Mouse (Mus musculus) hindbrain, embryonic 12.5 days (tissue): ENCODE measurements around the gene Vapa. TPM values are rescaled to one million over a fixed set of nuclear protein-coding genes. Genes with fewer than 3 reads are reported as not detected.
"Not testable (repeated sequence)": the region's sequence is repeated elsewhere in the genome, so short reads cannot be mapped to it uniquely, and the experiment has no call there.

Experiments
- ATAC-seq: fragments of 200-750 bp; cut with Nextera tagmentation; 2 replicates; pipeline ENCODE4 v1.8.0; 2017; ENCODE audit warnings: moderate TSS enrichment; ENCODE audit not compliant: low FRiP score
- H3K27ac ChIP-seq: fragments of 300-500 bp; sonication (generic); 2 replicates; pipeline ENCODE4 v1.5.1; 2016; ENCODE audit warnings: mild to moderate bottlenecking
- H3K27me3 ChIP-seq: fragments of 300-500 bp; sonication (generic); 2 replicates; pipeline ENCODE4 v1.6.1; 2016; ENCODE audit warnings: mild to moderate bottlenecking
- H3K36me3 ChIP-seq: fragments of 300-500 bp; sonication (generic); 2 replicates; pipeline ENCODE4 v1.6.1; 2016; ENCODE audit warnings: mild to moderate bottlenecking
- H3K4me1 ChIP-seq: fragments of 300-500 bp; sonication (generic); 2 replicates; pipeline ENCODE4 v1.6.1; 2016
- H3K4me2 ChIP-seq: fragments of 300-500 bp; sonication (generic); replicated peaks from 2 replicates; pipeline ENCODE4 v1.6.1; 2016; ENCODE audit warnings: mild to moderate bottlenecking
- H3K4me3 ChIP-seq: fragments of 300-500 bp; sonication (generic); 2 replicates; pipeline ENCODE4 v1.5.1; 2016; ENCODE audit warnings: mild to moderate bottlenecking
- H3K9ac ChIP-seq: fragments of 300-500 bp; sonication (generic); 2 replicates; pipeline ENCODE4 v1.6.1; 2016; ENCODE audit warnings: mild to moderate bottlenecking, moderate library complexity
- H3K9me3 ChIP-seq: fragments of 300-500 bp; sonication (generic); replicated peaks from 2 replicates; pipeline ENCODE4 v1.6.1; 2016; ENCODE audit warnings: mild to moderate bottlenecking
- WGBS: fragments of 180-500 bp; shearing (Covaris S2); methylation state at CpG from one replicate; pipeline ENCODE4 v1.1.7; 2016; 5-methylcytosine and 5-hydroxymethylcytosine counted together
- polyA plus RNA-seq: library from polyadenylated mRNA; unstranded; fragments of >200 nt; fragmentation: Nextera tagmentation; extraction: Ambion mirVana; gene quantifications from 2 replicates; pipeline ENCODE4 v1.2.1, GENCODE M21; 2016

Vapa gene
- polyA plus RNA-seq, 1 experiment from 2014 or later: 264 TPM

DNA sequence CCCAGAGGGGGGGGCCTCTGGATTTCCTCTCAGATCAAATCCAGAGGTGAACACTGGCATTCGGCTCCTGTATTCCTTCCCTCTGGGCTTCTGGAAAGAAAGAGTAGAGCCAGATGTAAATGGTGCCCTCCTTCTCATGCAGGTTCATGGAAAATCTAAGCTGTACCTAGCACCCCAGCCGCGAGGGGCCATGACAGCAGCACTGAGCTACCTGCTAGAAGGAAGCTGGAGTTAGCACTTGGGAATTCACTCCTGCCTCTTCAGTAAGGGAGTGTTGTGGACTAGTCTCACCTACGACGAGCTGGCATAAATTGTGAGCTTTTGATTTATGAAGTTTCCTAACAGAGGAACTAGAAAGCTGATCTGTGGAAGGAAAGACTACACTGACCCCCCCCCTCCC is 30.2 kb upstream of the Vapa start:
- H3K9me3 ChIP-seq: no peaks in the 10 kb centered on the region
- H3K36me3 ChIP-seq: no peaks in the 10 kb centered on the region
- no peak overlapping the region for H3K4me3 ChIP-seq
- WGBS: 86% methylated on average over 5 of the region's 5 CpGs
- H3K4me1 ChIP-seq: peaks cover 16% of the 10 kb centered on the region
- H3K9ac ChIP-seq: no peak overlapping the region
- no peak for ATAC-seq
- no peaks in the 10 kb centered on the region for H3K27me3 ChIP-seq
- H3K4me2 ChIP-seq: no peak overlapping the region
- 0 out of 2 replicates have a peak overlapping the region, but pooled peaks have one; percentile 32 for H3K27ac ChIP-seq

- Histone ChIP-seq H3K4me2 (no peak overlapping the region), H3K4me1 (peaks cover 16% of the 10 kb centered on the region), H3K9ac (no peak overlapping the region), H3K36me3 (no peaks in the 10 kb centered on the region), H3K27ac (0 out of 2 replicates have a peak overlapping the region, but pooled peaks have one; percentile 32), H3K27me3 (no peaks in the 10 kb centered on the region), H3K4me3 (no peak overlapping the region), H3K9me3 (no peaks in the 10 kb centered on the region)
- WGBS: 60% methylated on average over 10 of the region's 10 CpGs
- ATAC-seq: no peak
Measured at GRCm38 (mm10) chr17:65643051-65643521, 29.7 kb upstream of the Vapa start.

GRCm38 (mm10) chr17:65642578-65642991 is 29.2 kb upstream of the Vapa start:
- H3K27ac ChIP-seq: no peak overlapping the region
- no peaks in the 10 kb centered on the region for H3K36me3 ChIP-seq
- no peak overlapping the region for H3K4me2 ChIP-seq
- H3K9me3 ChIP-seq: no peaks in the 10 kb centered on the region
- H3K4me1 ChIP-seq: peaks cover 16% of the 10 kb centered on the region
- peak; percentile 48 for ATAC-seq
- no peaks in the 10 kb centered on the region for H3K27me3 ChIP-seq
- WGBS: 30% methylated on average over 5 of the region's 5 CpGs
- H3K9ac ChIP-seq: no peak overlapping the region
- no peak overlapping the region for H3K4me3 ChIP-seq

GRCm38 (mm10) chr17:65641734-65642218 is 28.4 kb upstream of the Vapa start, which contains the start of gene Txndc2:
Gene Txndc2 (minus strand): TSS chr17:65642168.
- 89% methylated on average over 11 of the region's 11 CpGs for WGBS
- no peaks in the 10 kb centered on the region for H3K36me3 ChIP-seq
- H3K27ac ChIP-seq: 0 out of 2 replicates have a peak within 1 kb of the TSS, but pooled peaks have one; percentile 32
- H3K27me3 ChIP-seq: no peaks in the 10 kb centered on the region
- H3K9me3 ChIP-seq: no peaks in the 10 kb centered on the region
- H3K4me1 ChIP-seq: peaks cover 16% of the 10 kb centered on the region
- no peak within 1 kb of the TSS for H3K4me3 ChIP-seq
- no peak within 1 kb of the TSS for H3K4me2 ChIP-seq
- ATAC-seq: no peak
- H3K9ac ChIP-seq: no peak within 1 kb of the TSS

GRCm38 (mm10) chr17:65639144-65639543 is 25.8 kb upstream of the Vapa start:
- no peak for ATAC-seq
- H3K27me3 ChIP-seq: no peaks in the 10 kb centered on the region
- no peaks in the 10 kb centered on the region for H3K36me3 ChIP-seq
- no peak overlapping the region for H3K4me2 ChIP-seq
- H3K27ac ChIP-seq: no peak overlapping the region
- H3K4me3 ChIP-seq: no peak overlapping the region
- H3K4me1 ChIP-seq: peaks cover 16% of the 10 kb centered on the region
- H3K9me3 ChIP-seq: no peaks in the 10 kb centered on the region
- WGBS: 93% methylated on average over 1 of the region's 1 CpGs
- no peak overlapping the region for H3K9ac ChIP-seq

- H3K27ac ChIP-seq: no peak overlapping the region
- no peaks in the 10 kb centered on the region for H3K36me3 ChIP-seq
- no peaks in the 10 kb centered on the region for H3K27me3 ChIP-seq
- WGBS: 86% methylated on average over 14 of the region's 14 CpGs
- no peaks in the 10 kb centered on the region for H3K4me1 ChIP-seq
- H3K9ac ChIP-seq: no peak overlapping the region
- ATAC-seq: no peak
- no peak overlapping the region for H3K4me3 ChIP-seq
- H3K4me2 ChIP-seq: no peak overlapping the region
- H3K9me3 ChIP-seq: no peaks in the 10 kb centered on the region
Measured at GRCm38 (mm10) chr17:65635715-65636360, 22.5 kb upstream of the Vapa start.

DNA sequence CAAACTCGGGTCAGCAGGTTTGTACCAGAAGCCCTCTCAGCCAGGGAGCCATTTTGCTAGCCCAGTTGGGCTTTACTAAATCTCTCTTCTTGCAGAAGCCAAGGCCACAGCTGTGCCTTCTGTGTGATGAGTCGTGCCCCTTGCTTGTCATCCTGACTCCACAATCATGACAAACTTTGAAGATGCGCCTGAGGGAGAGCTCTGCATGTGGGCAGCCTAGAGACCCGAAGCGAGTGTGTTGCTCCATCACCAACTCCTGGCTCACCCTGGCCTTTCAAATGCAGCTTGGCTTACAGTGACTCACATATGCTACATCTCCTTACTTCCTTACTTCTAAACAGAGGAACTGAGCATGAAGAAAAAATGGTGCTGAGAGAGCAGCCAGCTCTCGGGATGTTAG is 16.6 kb upstream of the Vapa start:
- no peak overlapping the region for H3K4me3 ChIP-seq
- H3K4me1 ChIP-seq: no peaks in the 10 kb centered on the region
- no peak overlapping the region for H3K4me2 ChIP-seq
- no peak overlapping the region for H3K27ac ChIP-seq
- H3K27me3 ChIP-seq: no peaks in the 10 kb centered on the region
- H3K9me3 ChIP-seq: no peaks in the 10 kb centered on the region
- WGBS: 86% methylated on average over 6 of the region's 6 CpGs
- no peak overlapping the region for H3K9ac ChIP-seq
- no peaks in the 10 kb centered on the region for H3K36me3 ChIP-seq
- no peak for ATAC-seq

GRCm38 (mm10) chr17:65628823-65629532 is 15.6 kb upstream of the Vapa start:
- not testable (repeated sequence) for H3K4me1 ChIP-seq, H3K4me2 ChIP-seq, H3K27ac ChIP-seq, H3K9ac ChIP-seq, H3K27me3 ChIP-seq, H3K4me3 ChIP-seq, H3K9me3 ChIP-seq, ATAC-seq, H3K36me3 ChIP-seq
- WGBS: 85% methylated on average over 13 of the region's 13 CpGs

DNA sequence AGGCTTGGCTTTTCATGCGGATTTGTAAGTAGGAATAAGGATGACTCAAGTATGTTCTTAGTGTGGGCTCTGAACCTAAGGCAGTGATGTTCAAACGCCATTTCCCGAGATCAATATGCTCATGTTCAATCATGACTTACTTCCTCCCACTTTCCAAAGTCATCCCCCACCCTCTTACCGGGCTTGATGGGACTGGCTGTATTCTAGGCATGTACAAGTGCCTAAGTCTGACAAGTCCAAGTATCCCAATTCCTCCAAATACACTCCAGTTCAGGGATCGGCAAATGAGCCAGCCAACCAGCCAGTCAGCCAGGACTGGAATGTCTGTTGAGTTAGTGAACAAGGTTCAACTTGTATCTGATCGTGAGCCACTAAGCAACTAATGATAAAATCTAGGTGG is 12.9 kb upstream of the Vapa start:
- H3K4me3 ChIP-seq: no peak overlapping the region
- H3K36me3 ChIP-seq: no peaks in the 10 kb centered on the region
- no peak overlapping the region for H3K9ac ChIP-seq
- no peaks in the 10 kb centered on the region for H3K4me1 ChIP-seq
- H3K9me3 ChIP-seq: peaks cover 3% of the 10 kb centered on the region
- no peak overlapping the region for H3K4me2 ChIP-seq
- no peak overlapping the region for H3K27ac ChIP-seq
- 92% methylated on average over 6 of the region's 6 CpGs for WGBS
- no peak for ATAC-seq
- no peaks in the 10 kb centered on the region for H3K27me3 ChIP-seq

DNA sequence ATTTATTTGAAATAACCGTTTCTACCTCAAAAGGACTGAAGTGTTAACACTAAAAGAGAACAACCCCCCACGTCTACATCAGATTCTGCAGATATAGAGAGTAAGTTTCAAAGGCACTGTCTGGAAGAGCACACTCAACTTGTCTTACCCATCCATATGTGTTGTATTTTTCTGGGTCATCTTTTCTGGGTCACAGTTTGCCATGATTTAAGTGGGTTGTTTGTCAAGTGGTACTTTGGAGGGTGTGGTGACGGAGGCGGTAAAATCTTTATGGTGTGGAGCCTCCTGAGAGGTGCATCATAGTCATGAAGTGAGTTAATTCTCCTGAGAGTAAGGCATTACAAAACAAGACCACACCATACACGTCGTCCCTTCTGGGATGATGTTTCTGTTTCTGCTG is 12.2 kb upstream of the Vapa start:
- Histone ChIP-seq H3K9ac (no peak overlapping the region), H3K27me3 (no peaks in the 10 kb centered on the region), H3K36me3 (no peaks in the 10 kb centered on the region), H3K4me1 (no peaks in the 10 kb centered on the region), H3K9me3 (peaks cover 3% of the 10 kb centered on the region), H3K4me3 (no peak overlapping the region), H3K27ac (no peak overlapping the region), H3K4me2 (no peak overlapping the region)
- no peak for ATAC-seq
- 89% methylated on average over 6 of the region's 6 CpGs for WGBS

DNA sequence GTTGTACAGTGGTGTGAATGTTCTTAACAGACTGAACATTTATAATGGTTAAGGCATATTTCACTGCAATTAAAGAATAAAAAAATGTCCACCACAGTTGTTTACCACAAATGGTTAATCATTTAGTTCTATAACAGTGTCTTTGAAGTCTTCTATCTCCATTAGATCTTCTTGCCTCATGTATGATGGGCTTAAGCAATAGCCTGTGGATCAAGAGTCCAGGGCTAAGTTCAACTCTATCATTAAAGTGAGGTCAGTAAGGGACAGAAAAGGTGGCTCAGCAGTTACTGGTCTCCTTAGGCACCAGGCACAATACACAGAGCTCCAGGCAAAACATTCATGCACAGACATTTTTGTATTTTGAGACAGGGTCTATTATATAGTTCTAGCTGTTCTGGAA is 9.8 kb upstream of the Vapa start:
- H3K27me3 ChIP-seq: no peaks in the 10 kb centered on the region
- H3K4me2 ChIP-seq: no peak overlapping the region
- ATAC-seq: no peak
- H3K4me1 ChIP-seq: no peaks in the 10 kb centered on the region
- H3K36me3 ChIP-seq: no peaks in the 10 kb centered on the region
- H3K4me3 ChIP-seq: no peak overlapping the region
- no peak overlapping the region for H3K9ac ChIP-seq
- H3K27ac ChIP-seq: no peak overlapping the region
- H3K9me3 ChIP-seq: peaks cover 3% of the 10 kb centered on the region

- Histone ChIP-seq H3K9me3 (no peaks in the 10 kb centered on the region), H3K27me3 (no peaks in the 10 kb centered on the region), H3K4me2 (no peak overlapping the region), H3K4me3 (no peak overlapping the region), H3K27ac (no peak overlapping the region), H3K9ac (no peak overlapping the region), H3K36me3 (no peaks in the 10 kb centered on the region), H3K4me1 (0 out of 2 replicates have a peak, but pooled peaks cover 2% of the 10 kb centered on the region)
- 90% methylated on average over 2 of the region's 2 CpGs for WGBS
- no peak for ATAC-seq
Measured at GRCm38 (mm10) chr17:65618431-65618830, 5.1 kb upstream of the Vapa start.
